ENCODE assay signal across 8 mouse cellular contexts in genomic region chr7:98694046-98694445, GRCm38 (mm10). TPM values are rescaled to one million over a fixed set of nuclear protein-coding genes. Genes with fewer than 3 reads are reported as not detected.
DNase-seq lines count a peak whose midpoint lies in the region; ATAC-seq lines count a peak whose summit lies in the region.

No protein-coding gene starts in this region.

- no peak overlapping the region for H3K9ac ChIP-seq in heart, embryonic 12.5 days
- no peak overlapping the region for H3K9ac ChIP-seq in intestine, embryonic 16.5 days (ENCODE audit: low read depth, low read length)

- H3K27me3 ChIP-seq in heart, embryonic 12.5 days (replicated peaks), result no peaks in the 10 kb centered on the region
- H3K27me3 ChIP-seq in intestine, embryonic 16.5 days (replicated peaks; ENCODE audit: control insufficient read depth, insufficient read depth, low read length), result no peaks in the 10 kb centered on the region

- H3K4me2 ChIP-seq in heart, embryonic 12.5 days, result no peak overlapping the region
- no peak overlapping the region for H3K4me2 ChIP-seq in intestine, embryonic 16.5 days (ENCODE audit: low read depth, low read length)

- no peak overlapping the region for H3K4me3 ChIP-seq in heart, embryonic 12.5 days
- no peak overlapping the region for H3K4me3 ChIP-seq in intestine, embryonic 16.5 days (ENCODE audit: low read length)

- no peak for ATAC-seq in heart, embryonic 12.5 days (ENCODE audit: insufficient number of reproducible peaks, low FRiP score)
- peak; percentile 78 for ATAC-seq in megakaryocyte-erythroid progenitor cell, adult 5-6 weeks (replicated peaks; ENCODE audit: low FRiP score, low TSS enrichment, poor library complexity, severe bottlenecking)
- ATAC-seq in intestine, embryonic 16.5 days, result no peak
- ATAC-seq in cerebellum, adult (ENCODE audit: insufficient number of reproducible peaks, low FRiP score, low TSS enrichment), result no peak

- H3K36me3 ChIP-seq in heart, embryonic 12.5 days, result no peaks in the 10 kb centered on the region
- no peaks in the 10 kb centered on the region for H3K36me3 ChIP-seq in intestine, embryonic 16.5 days (ENCODE audit: control insufficient read depth, insufficient read depth, low read length)

- H3K27ac ChIP-seq in heart, embryonic 12.5 days (ENCODE audit: poor library complexity, severe bottlenecking), result no peak overlapping the region
- H3K27ac ChIP-seq in intestine, embryonic 16.5 days (ENCODE audit: low read length), result no peak overlapping the region

- DNase-seq in heart, adult 11 months, result peak; percentile 97
- peak; percentile 16 for DNase-seq in urinary bladder, postnatal 14 days (ENCODE audit: low spot score)
- DNase-seq in urinary bladder, postnatal 10 days (ENCODE audit: low spot score), result no peak
- peak; percentile 72 for DNase-seq in thymus, postnatal 4 days

- H3K4me1 ChIP-seq in heart, embryonic 12.5 days (replicated peaks), result peaks cover 12% of the 10 kb centered on the region
- peaks cover 11% of the 10 kb centered on the region; the same call in 1 of the 2 replicates for H3K4me1 ChIP-seq in intestine, embryonic 16.5 days (ENCODE audit: control insufficient read depth, insufficient read depth, low read length)

- WGBS in heart, embryonic 12.5 days, result 64% methylated on average over 5 of the region's 5 CpGs
- WGBS in intestine, embryonic 16.5 days, result 73% methylated on average over 5 of the region's 5 CpGs

- no peaks in the 10 kb centered on the region for H3K9me3 ChIP-seq in heart, embryonic 12.5 days (replicated peaks)
- H3K9me3 ChIP-seq in intestine, embryonic 16.5 days (ENCODE audit: control insufficient read depth, low read length), result no peaks in the 10 kb centered on the region

RNA-seq across cellular contexts. Expression of gene Thap12, which starts 8.9 kb away (rescaled TPM):
- polyA plus RNA-seq in heart, embryonic 12.5 days (2016; fragmentation: Nextera tagmentation; extraction: Ambion mirVana), result 49.2 and 50.1 TPM in 2 replicates
- total RNA-seq in megakaryocyte-erythroid progenitor cell, adult 5-6 weeks (2014; fragmentation: Nextera tagmentation), result 50.1 and 50.6 TPM in 2 replicates
- 74.5 and 88.2 TPM in 2 replicates for total RNA-seq in megakaryocyte-erythroid progenitor cell, adult 5-6 weeks (2017)
- polyA plus RNA-seq in intestine, embryonic 16.5 days (2015; fragmentation: Nextera tagmentation; extraction: Ambion mirVana), result 28.6 and 28.8 TPM in 2 replicates

RNA-seq across cellular contexts. Expression of gene Emsy, which starts 37.5 kb away (rescaled TPM):
- 28.2 and 34.1 TPM in 2 replicates for polyA plus RNA-seq in heart, embryonic 12.5 days (2016; fragmentation: Nextera tagmentation; extraction: Ambion mirVana)
- 61.8 and 71.5 TPM in 2 replicates for total RNA-seq in megakaryocyte-erythroid progenitor cell, adult 5-6 weeks (2014; fragmentation: Nextera tagmentation)
- total RNA-seq in megakaryocyte-erythroid progenitor cell, adult 5-6 weeks (2017), result 37.3 and 55.5 TPM in 2 replicates
- polyA plus RNA-seq in intestine, embryonic 16.5 days (2015; fragmentation: Nextera tagmentation; extraction: Ambion mirVana), result 14.6 and 16.3 TPM in 2 replicates
